18 mouse cellular contexts compared by ENCODE assay signal in the genomic region with DNA sequence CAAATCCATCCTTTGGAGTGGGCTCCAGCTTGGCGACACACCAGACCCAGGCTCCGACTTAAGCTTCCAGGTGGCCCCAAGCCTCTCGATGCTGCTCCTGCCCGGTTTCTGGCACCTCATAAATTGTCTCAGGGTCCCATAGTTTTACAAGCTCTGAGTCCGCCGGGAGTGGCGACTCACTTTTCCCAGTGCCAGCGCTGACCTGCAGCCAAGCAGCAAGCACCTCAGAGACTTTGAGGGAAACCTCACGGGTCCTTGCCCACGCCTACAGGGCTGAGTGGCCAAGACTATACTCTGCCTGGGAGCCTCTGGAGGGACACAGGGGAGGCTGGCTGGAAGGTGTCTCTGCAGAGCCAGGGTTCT.
DNase-seq lines count a peak whose midpoint lies in the region; ATAC-seq and TF ChIP-seq lines count a peak whose summit lies in the region.
"Had no signal": no experiment of that assay in that cellular context is flagged by ENCODE, and none has a peak within 500 bp of the region (broad histone marks: within the 10 kb centered on the region; RNA-seq: fewer than 3 reads in every experiment).

No protein-coding gene starts in this region.

- no peaks in the 10 kb centered on the region for H3K27me3 ChIP-seq in limb, embryonic 11.5 days (ENCODE audit: control insufficient read depth, insufficient read depth, low read length)
- peaks cover 37% of the 10 kb centered on the region for H3K27me3 ChIP-seq in midbrain, embryonic 10.5 days (ENCODE audit: low read depth, poor library complexity, severe bottlenecking)
- H3K27me3 ChIP-seq in cerebellum, adult 2 months (ENCODE audit: control insufficient read depth, insufficient read depth, low read length), result no peaks in the 10 kb centered on the region

- no peak overlapping the region for H3K4me2 ChIP-seq in limb, embryonic 11.5 days (ENCODE audit: low read depth, severe bottlenecking)
- H3K4me2 ChIP-seq: hindbrain, embryonic 12.5 days had no signal

- no peak overlapping the region for H3K4me3 ChIP-seq in limb, embryonic 11.5 days (ENCODE audit: low read depth, low read length)
- no peak overlapping the region for H3K4me3 ChIP-seq in midbrain, embryonic 10.5 days
- H3K4me3 ChIP-seq in cerebellum, adult 2 months (replicated peaks; ENCODE audit: insufficient read depth, low read depth, low read length), result no peak overlapping the region
- H3K4me3 ChIP-seq: embryonic facial prominence, embryonic 10.5 days; hindbrain, embryonic 12.5 days had no signal

- peaks cover 3% of the 10 kb centered on the region; the same call in 1 of the 2 replicates for H3K9me3 ChIP-seq in limb, embryonic 11.5 days (ENCODE audit: control insufficient read depth, low read length)
- no peaks in the 10 kb centered on the region; the same call in 1 of the 2 replicates for H3K9me3 ChIP-seq in midbrain, embryonic 10.5 days (replicated peaks)
- H3K9me3 ChIP-seq: embryonic facial prominence, embryonic 10.5 days had no signal

- H3K4me1 ChIP-seq in limb, embryonic 11.5 days (ENCODE audit: control insufficient read depth, insufficient read depth, low read length), result peaks cover 40% of the 10 kb centered on the region
- peaks cover 30% of the 10 kb centered on the region for H3K4me1 ChIP-seq in midbrain, embryonic 10.5 days
- peaks cover 10% of the 10 kb centered on the region for H3K4me1 ChIP-seq in cerebellum, adult 2 months (ENCODE audit: control insufficient read depth, insufficient read depth, low read length)

- TF ChIP-seq POLR2A in cerebellum, adult 2 months (IDR thresholded peaks at IDR 0.05; ENCODE audit: borderline replicate concordance, insufficient read depth, low read length), result no peak

- WGBS in limb, embryonic 11.5 days, result 24% methylated on average over 10 of the region's 10 CpGs
- WGBS in midbrain, embryonic 10.5 days, result 94% methylated on average over 10 of the region's 10 CpGs
- 67% methylated on average over 10 of the region's 10 CpGs for WGBS in cerebellum, adult 2 months

- no peak for TF ChIP-seq CTCF in cerebellum, adult 2 months (IDR thresholded peaks at IDR 0.05; ENCODE audit: borderline replicate concordance, insufficient read depth, low read depth, low read length)

- H3K36me3 ChIP-seq in limb, embryonic 11.5 days (ENCODE audit: control insufficient read depth, insufficient read depth, low read length), result no peaks in the 10 kb centered on the region
- no peaks in the 10 kb centered on the region for H3K36me3 ChIP-seq in midbrain, embryonic 10.5 days
- H3K36me3 ChIP-seq: embryonic facial prominence, embryonic 10.5 days; hindbrain, embryonic 12.5 days had no signal

- no peak overlapping the region for H3K9ac ChIP-seq in limb, embryonic 11.5 days (ENCODE audit: low read length)
- H3K9ac ChIP-seq: hindbrain, embryonic 12.5 days had no signal

- ATAC-seq in limb, embryonic 11.5 days (ENCODE audit: insufficient number of reproducible peaks, low FRiP score, low TSS enrichment, low read depth), result 0 out of 2 replicates have a peak, but pooled peaks have one; percentile 32
- ATAC-seq: forebrain, embryonic 14.5 days; hindbrain, embryonic 16.5 days had no signal

- DNase-seq in adrenal gland, postnatal 36 days, result peak; percentile 11 to 29
- no peak for DNase-seq in adrenal gland, postnatal 4 days (ENCODE audit: low spot score in 2 of 2)
- DNase-seq in 3134 (ENCODE audit: extremely low read depth, insufficient read length, low spot score), result peak; percentile 77
- DNase-seq in forelimb bud, embryonic 11.5 days (ENCODE audit: low read depth, low spot score), result peak; percentile 73
- DNase-seq in limb, embryonic 11.5 days (ENCODE audit: low spot score), result peak; percentile 75
- DNase-seq in midbrain, embryonic 10.5 days (ENCODE audit: low spot score), result no peak
- DNase-seq in cerebellum, adult 2 months, result no peak
- DNase-seq in retina, postnatal 1 day, result no peak
- DNase-seq: cerebellum, adult 18-20 months; cerebellum, postnatal 10 days; gastrocnemius, postnatal 25 days; heart, postnatal 10 days; heart, postnatal 4 days; kidney, adult 8-10 months had no signal

- H3K27ac ChIP-seq in limb, embryonic 11.5 days (replicated peaks; ENCODE audit: low read depth, low read length), result peak overlapping the region; percentile 48; the same call in 1 of the 2 replicates
- no peak overlapping the region for H3K27ac ChIP-seq in midbrain, embryonic 10.5 days (replicated peaks)
- H3K27ac ChIP-seq in cerebellum, adult 2 months (ENCODE audit: insufficient read depth, low read length), result no peak overlapping the region
- H3K27ac ChIP-seq: embryonic facial prominence, embryonic 10.5 days; hindbrain, embryonic 12.5 days had no signal

Comparison
In these comparisons a context has a peak if more than half of its experiments do, and no peak if none do; other contexts are left out.
1. DNase-seq: peak in adrenal gland, postnatal 36 days (2 of 2), 3134 (single experiment), forelimb bud, embryonic 11.5 days (single experiment) and limb, embryonic 11.5 days (single experiment); none in adrenal gland, postnatal 4 days (0 of 2), midbrain, embryonic 10.5 days (single experiment), cerebellum, adult 2 months (0 of 2) and retina, postnatal 1 day (single experiment).